Mouse (Mus musculus): ENCODE results near the gene Vmn1r213. TPM values are rescaled to one million over a fixed set of nuclear protein-coding genes. Genes with fewer than 3 reads are reported as not detected.

The Vmn1r213 gene
- total and polyA plus RNA-seq, 3 experiments, result not detected

DNA sequence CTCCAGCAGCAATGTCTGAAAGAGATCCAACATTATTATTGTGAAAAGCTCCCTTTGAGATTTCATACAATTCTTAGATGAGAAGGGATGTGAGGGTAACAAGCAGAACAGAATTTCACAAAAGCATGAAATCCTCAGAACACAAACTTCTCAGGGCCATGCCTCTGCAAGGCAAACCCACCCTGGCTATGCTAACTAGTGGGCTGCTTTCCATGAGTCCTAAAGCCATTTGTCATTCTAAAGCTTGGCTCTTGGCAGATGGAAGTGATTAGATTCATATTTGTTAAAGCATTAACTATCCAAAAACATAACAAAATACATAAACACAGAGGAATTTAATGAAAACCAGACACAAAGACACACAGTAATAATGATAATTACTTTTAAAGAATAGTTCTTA lies 10.7 kb downstream of the Vmn1r213 start:
- in situ Hi-C loops (cut with MboI; ENCODE audit: low pct_ligation_motif_present, low pct_unique_long_range_greater_than_20kb, low sequenced_read_pairs) (no loop called here), dilution Hi-C loops (cut with MboI; ENCODE audit: extremely low pct_ligation_motif_present, extremely low pct_unique_long_range_greater_than_20kb, low sequenced_read_pairs) (no loop called here)
- TF ChIP-seq MAZ (IDR thresholded peaks at IDR 0.05; ENCODE audit: low read depth, low read length), result no peak
- TF ChIP-seq POLR2AphosphoS2 (IDR thresholded peaks at IDR 0.05; ENCODE audit: low read depth, low read length), result no peak
- no peak for TF ChIP-seq SMC3 (IDR thresholded peaks at IDR 0.05; ENCODE audit: low read depth, low read length)
- TF ChIP-seq JUN (IDR thresholded peaks at IDR 0.05; ENCODE audit: insufficient read depth, low read depth, low read length), result no peak
- TF ChIP-seq MAFK (IDR thresholded peaks at IDR 0.05; ENCODE audit: insufficient replicate concordance, low read length), result no peak
- no peak for TF ChIP-seq E2F4 (IDR thresholded peaks at IDR 0.05; ENCODE audit: insufficient replicate concordance, low read depth, low read length)
- TF ChIP-seq NRF1 (IDR thresholded peaks at IDR 0.05; ENCODE audit: low read depth, low read length), result no peak
- no peak for TF ChIP-seq PAX5 (IDR thresholded peaks at IDR 0.05; ENCODE audit: low read length)
- TF ChIP-seq JUND (conservative IDR thresholded peaks at IDR 0.05; ENCODE audit: low read depth, low read length), result no peak
- no peak for TF ChIP-seq EP300 (IDR thresholded peaks at IDR 0.05; ENCODE audit: low read length)
- TF ChIP-seq POLR2A (IDR thresholded peaks at IDR 0.05; ENCODE audit: low read depth, low read length), result no peak
- Histone ChIP-seq H3K36me3 (replicated peaks in 1 of 2; ENCODE audit: control insufficient read depth in 1 of 2, insufficient read depth in 1 of 2, low read length in 1 of 2) (no peaks in the 10 kb centered on the region), H3K9ac (ENCODE audit: insufficient read depth, low read depth) (no peak overlapping the region), H3K4me2 (ENCODE audit: insufficient read depth, low read depth, poor library complexity, severe bottlenecking) (no peak overlapping the region), H3K4me3 (replicated peaks in 1 of 3; ENCODE audit: low read depth in 2 of 3, low read length in 2 of 3, poor library complexity in 1 of 3) (no peak overlapping the region), H3K79me2 (replicated peaks; ENCODE audit: control insufficient read depth, extremely low read depth, insufficient read depth, poor library complexity, severe bottlenecking) (no peaks in the 10 kb centered on the region), H3K4me1 (ENCODE audit: control insufficient read depth in 1 of 2, insufficient read depth in 2 of 2) (no peaks in the 10 kb centered on the region), H3K9me3 (replicated peaks; ENCODE audit: low read length) (no peaks in the 10 kb centered on the region), H3K27me3 (replicated peaks) (no peaks in the 10 kb centered on the region), H3K27ac (ENCODE audit: insufficient read depth, low read depth) (no peak overlapping the region)
- no peak for DNase-seq (ENCODE audit: extremely low read depth)

GRCm38 (mm10) chr13:23024812-23025211 lies 17.4 kb downstream of the Vmn1r213 start:
- H3K27me3 ChIP-seq (replicated peaks), result no peaks in the 10 kb centered on the region
- H3K4me2 ChIP-seq (ENCODE audit: insufficient read depth, low read depth, poor library complexity, severe bottlenecking), result no peak overlapping the region
- no peak overlapping the region for H3K27ac ChIP-seq (ENCODE audit: insufficient read depth, low read depth)
- no peak overlapping the region for H3K9ac ChIP-seq (ENCODE audit: insufficient read depth, low read depth)
- no peak for TF ChIP-seq RCOR1 (conservative IDR thresholded peaks at IDR 0.05; ENCODE audit: low read depth, low read length)
- TF ChIP-seq EP300 (IDR thresholded peaks at IDR 0.05; ENCODE audit: low read length), result no peak
- no peak for TF ChIP-seq MXI1 (IDR thresholded peaks at IDR 0.05; ENCODE audit: low read depth, low read length)
- TF ChIP-seq ZC3H11A (IDR thresholded peaks at IDR 0.05; ENCODE audit: low read depth, low read length), result no peak
- no peak for TF ChIP-seq TBP (conservative IDR thresholded peaks at IDR 0.05; ENCODE audit: low read depth, low read length)
- TF ChIP-seq ELF1 (IDR thresholded peaks at IDR 0.05; ENCODE audit: low read depth, low read length), result no peak
- no peak for TF ChIP-seq USF2 (conservative IDR thresholded peaks at IDR 0.05; ENCODE audit: low read depth, low read length)
- no peak for TF ChIP-seq UBTF (IDR thresholded peaks at IDR 0.05; ENCODE audit: low read depth, low read length)
- H3K36me3 ChIP-seq (replicated peaks in 1 of 2; ENCODE audit: control insufficient read depth in 1 of 2, insufficient read depth in 1 of 2, low read length in 1 of 2), result no peaks in the 10 kb centered on the region
- in situ Hi-C loops (cut with MboI; ENCODE audit: low pct_ligation_motif_present, low pct_unique_long_range_greater_than_20kb, low sequenced_read_pairs), result no loop called here
- H3K4me1 ChIP-seq (ENCODE audit: control insufficient read depth in 1 of 2, insufficient read depth in 2 of 2), result no peaks in the 10 kb centered on the region
- H3K79me2 ChIP-seq (replicated peaks; ENCODE audit: control insufficient read depth, extremely low read depth, insufficient read depth, poor library complexity, severe bottlenecking), result no peaks in the 10 kb centered on the region
- no peak overlapping the region for H3K4me3 ChIP-seq (replicated peaks in 1 of 3; ENCODE audit: low read depth in 2 of 3, low read length in 2 of 3, poor library complexity in 1 of 3)
- dilution Hi-C loops (cut with MboI; ENCODE audit: extremely low pct_ligation_motif_present, extremely low pct_unique_long_range_greater_than_20kb, low sequenced_read_pairs), result no loop called here
- peaks cover 3% of the 10 kb centered on the region for H3K9me3 ChIP-seq (replicated peaks; ENCODE audit: low read length)
- DNase-seq (ENCODE audit: extremely low read depth), result no peak

Measured in CH12.LX (cell line).